Mouse (Mus musculus) adrenal gland, postnatal 25 days (tissue): ENCODE results near the gene Epha4. TPM values are rescaled to one million over a fixed set of nuclear protein-coding genes. Genes with fewer than 3 reads are reported as not detected.

Source experiments
- DNase-seq: peaks from one replicate; pipeline ENCODE4 v3.0.0; 2021; ENCODE audit warnings: mixed read lengths
- total RNA-seq: library from RNA; stranded (reverse); gene quantifications from 2 replicates; pipeline ENCODE4 v1.2.3, GENCODE M21; 2021

Gene Epha4
- total RNA-seq, 1 experiment from 2014 or later, result 2.7 TPM

GRCm38 (mm10) chr1:77512431-77513195, 2.3 kb downstream of the Epha4 start:
- no peak for DNase-seq

GRCm38 (mm10) chr1:77512059-77512407, 2.9 kb downstream of the Epha4 start:
- DNase-seq, result no peak

- no peak for DNase-seq
Measured at GRCm38 (mm10) chr1:77511372-77512058, 3.4 kb downstream of the Epha4 start.

GRCm38 (mm10) chr1:77510623-77511022, 4.3 kb downstream of the Epha4 start:
- no peak for DNase-seq

GRCm38 (mm10) chr1:77506856-77507200, 8.1 kb downstream of the Epha4 start:
- DNase-seq, result no peak

- DNase-seq, result no peak
Measured at GRCm38 (mm10) chr1:77506038-77506855, 8.6 kb downstream of the Epha4 start.

GRCm38 (mm10) chr1:77505263-77505662, 9.6 kb downstream of the Epha4 start:
- no peak for DNase-seq

- DNase-seq, result no peak
Measured at GRCm38 (mm10) chr1:77504813-77505212, 10.1 kb downstream of the Epha4 start.

GRCm38 (mm10) chr1:77503711-77504181, 11.1 kb downstream of the Epha4 start:
- peak; percentile 3 for DNase-seq

GRCm38 (mm10) chr1:77502554-77503119, 12.3 kb downstream of the Epha4 start:
- no peak for DNase-seq

- no peak for DNase-seq
Measured at GRCm38 (mm10) chr1:77501363-77501933, 13.4 kb downstream of the Epha4 start.

GRCm38 (mm10) chr1:77497506-77497905, 17.4 kb downstream of the Epha4 start:
- DNase-seq, result no peak

- no peak for DNase-seq
Measured at GRCm38 (mm10) chr1:77496468-77497181, 18.3 kb downstream of the Epha4 start.

GRCm38 (mm10) chr1:77495790-77496158, 19.1 kb downstream of the Epha4 start:
- no peak for DNase-seq

GRCm38 (mm10) chr1:77495030-77495789, 19.7 kb downstream of the Epha4 start:
- no peak for DNase-seq

- DNase-seq, result no peak
Measured at GRCm38 (mm10) chr1:77493841-77494635, 20.9 kb downstream of the Epha4 start.

- no peak for DNase-seq
Measured at GRCm38 (mm10) chr1:77490166-77490565, 24.7 kb downstream of the Epha4 start.

GRCm38 (mm10) chr1:77489387-77489786, 25.5 kb downstream of the Epha4 start:
- DNase-seq, result no peak

GRCm38 (mm10) chr1:77487856-77488462, 26.9 kb downstream of the Epha4 start:
- no peak for DNase-seq
